7 mouse cellular contexts compared by ENCODE assay signal in genomic region chr1:56973593-56973950, GRCm38 (mm10). TPM values are rescaled to one million over a fixed set of nuclear protein-coding genes. Genes with fewer than 3 reads are reported as not detected.
A peak's percentile ranks its signal among the peaks of the same experiment; 100 is the strongest.
DNase-seq lines count a peak whose midpoint lies in the region; ATAC-seq lines count a peak whose summit lies in the region.

No protein-coding gene starts in this region.

- H3K27ac ChIP-seq in neural tube, embryonic 11.5 days (ENCODE audit: low read depth, low read length) = no peak overlapping the region
- H3K27ac ChIP-seq in forebrain, embryonic 14.5 days (ENCODE audit: low read depth, low read length) = peak overlapping the region; percentile 94
- no peak overlapping the region for H3K27ac ChIP-seq in liver, embryonic 12.5 days
- no peak overlapping the region for H3K27ac ChIP-seq in stomach, embryonic 15.5 days

- peak overlapping the region; percentile 95 for H3K4me2 ChIP-seq in neural tube, embryonic 11.5 days (ENCODE audit: low read depth)
- H3K4me2 ChIP-seq in forebrain, embryonic 14.5 days (ENCODE audit: low read length) = peak overlapping the region; percentile 69
- H3K4me2 ChIP-seq in liver, embryonic 12.5 days = peak overlapping the region; percentile 84
- H3K4me2 ChIP-seq in stomach, embryonic 15.5 days = peak overlapping the region; percentile 99

- 0 out of 2 replicates have a peak, but pooled peaks have one; percentile 5 for ATAC-seq in neural tube, embryonic 11.5 days (ENCODE audit: insufficient read depth, low FRiP score, low TSS enrichment)
- ATAC-seq in forebrain, embryonic 14.5 days = no peak
- ATAC-seq in liver, embryonic 12.5 days = no peak
- no peak for ATAC-seq in stomach, embryonic 15.5 days (ENCODE audit: insufficient read depth, low FRiP score, low read depth)

- H3K4me3 ChIP-seq in neural tube, embryonic 11.5 days (ENCODE audit: low read depth, low read length) = peak overlapping the region; percentile 78
- H3K4me3 ChIP-seq in forebrain, embryonic 14.5 days (ENCODE audit: low read depth, low read length) = peak overlapping the region; percentile 81
- peak overlapping the region; percentile 64 for H3K4me3 ChIP-seq in liver, embryonic 12.5 days
- peak overlapping the region; percentile 80 for H3K4me3 ChIP-seq in stomach, embryonic 15.5 days (replicated peaks)

- WGBS in neural tube, embryonic 11.5 days = under 1% methylated on average over 16 of the region's 16 CpGs
- under 1% methylated on average over 16 of the region's 16 CpGs for WGBS in forebrain, embryonic 14.5 days
- WGBS in liver, embryonic 12.5 days (ENCODE audit: insufficient replicate concordance) = under 1% methylated on average over 16 of the region's 16 CpGs
- WGBS in stomach, embryonic 15.5 days = under 1% methylated on average over 16 of the region's 16 CpGs

- H3K9ac ChIP-seq in neural tube, embryonic 11.5 days (ENCODE audit: low read length) = peak overlapping the region; percentile 93
- peak overlapping the region; percentile 84 for H3K9ac ChIP-seq in forebrain, embryonic 14.5 days (ENCODE audit: low read length)
- no peak overlapping the region for H3K9ac ChIP-seq in liver, embryonic 12.5 days
- H3K9ac ChIP-seq in stomach, embryonic 15.5 days = 0 out of 2 replicates have a peak overlapping the region, but pooled peaks have one; percentile 16

- peaks cover 59% of the 10 kb centered on the region for H3K27me3 ChIP-seq in neural tube, embryonic 11.5 days (ENCODE audit: control insufficient read depth, insufficient read depth, low read length)
- peaks cover 42% of the 10 kb centered on the region for H3K27me3 ChIP-seq in forebrain, embryonic 14.5 days (replicated peaks; ENCODE audit: control insufficient read depth, insufficient read depth, low read length)
- H3K27me3 ChIP-seq in liver, embryonic 12.5 days (replicated peaks) = peaks cover 92% of the 10 kb centered on the region
- H3K27me3 ChIP-seq in stomach, embryonic 15.5 days (replicated peaks) = peaks cover 55% of the 10 kb centered on the region

- no peak for DNase-seq in neural tube, embryonic 11.5 days (ENCODE audit: low spot score)
- no peak for DNase-seq in neural tube, embryonic 10.5 days (ENCODE audit: extremely low spot score, low spot score)
- no peak for DNase-seq in forebrain, embryonic 14.5 days (ENCODE audit: low spot score)
- no peak for DNase-seq in testis, postnatal 14 days (ENCODE audit: low spot score)
- no peak for DNase-seq in adipocyte (ENCODE audit: low spot score)

- H3K4me1 ChIP-seq in neural tube, embryonic 11.5 days (ENCODE audit: control insufficient read depth, insufficient read depth, low read length) = peaks cover 22% of the 10 kb centered on the region; the same call in 1 of the 2 replicates
- H3K4me1 ChIP-seq in forebrain, embryonic 14.5 days (ENCODE audit: control insufficient read depth, insufficient read depth, low read length) = peaks cover 26% of the 10 kb centered on the region
- peaks cover 8% of the 10 kb centered on the region; the same call in 1 of the 2 replicates for H3K4me1 ChIP-seq in liver, embryonic 12.5 days
- peaks cover 38% of the 10 kb centered on the region for H3K4me1 ChIP-seq in stomach, embryonic 15.5 days

- no peaks in the 10 kb centered on the region for H3K36me3 ChIP-seq in neural tube, embryonic 11.5 days (ENCODE audit: control insufficient read depth, insufficient read depth, low read length)
- H3K36me3 ChIP-seq in forebrain, embryonic 14.5 days (ENCODE audit: control insufficient read depth, insufficient read depth, low read length) = no peaks in the 10 kb centered on the region
- H3K36me3 ChIP-seq in liver, embryonic 12.5 days = no peaks in the 10 kb centered on the region
- H3K36me3 ChIP-seq in stomach, embryonic 15.5 days = no peaks in the 10 kb centered on the region

- H3K9me3 ChIP-seq in neural tube, embryonic 11.5 days (ENCODE audit: control insufficient read depth, low read length) = no peaks in the 10 kb centered on the region
- no peaks in the 10 kb centered on the region for H3K9me3 ChIP-seq in forebrain, embryonic 14.5 days (replicated peaks; ENCODE audit: control insufficient read depth, low read length)
- no peaks in the 10 kb centered on the region for H3K9me3 ChIP-seq in liver, embryonic 12.5 days (replicated peaks)
- no peaks in the 10 kb centered on the region for H3K9me3 ChIP-seq in stomach, embryonic 15.5 days

RNA-seq across cellular contexts. Expression of gene Satb2, which starts 4.9 kb away (rescaled TPM):
- polyA plus RNA-seq in neural tube, embryonic 11.5 days (2014; fragmentation: Nextera tagmentation; extraction: Ambion mirVana) = 1.5 and 1.8 TPM in 2 replicates
- polyA plus RNA-seq in forebrain, embryonic 14.5 days (2014; fragmentation: Nextera tagmentation; extraction: Ambion mirVana) = 20.1 and 40.6 TPM in 2 replicates
- polyA plus RNA-seq in liver, embryonic 12.5 days (2016; fragmentation: Nextera tagmentation; extraction: Ambion mirVana) = 0.02 and 0.05 TPM in 2 replicates
- 0.53 and 0.81 TPM in 2 replicates for polyA plus RNA-seq in stomach, embryonic 15.5 days (2015; fragmentation: Nextera tagmentation; extraction: Ambion mirVana)
